Mouse (Mus musculus) urinary bladder, adult 18-20 months (tissue): ENCODE data around the gene Vmn1r201.

Experiments
- DNase-seq, 2 experiments: peaks; one replicate each; pipeline ENCODE4 v3.0.0; 2022; ENCODE audit warnings: low spot score in 2 of 2, mixed read lengths in 2 of 2

Gene Vmn1r201

DNA sequence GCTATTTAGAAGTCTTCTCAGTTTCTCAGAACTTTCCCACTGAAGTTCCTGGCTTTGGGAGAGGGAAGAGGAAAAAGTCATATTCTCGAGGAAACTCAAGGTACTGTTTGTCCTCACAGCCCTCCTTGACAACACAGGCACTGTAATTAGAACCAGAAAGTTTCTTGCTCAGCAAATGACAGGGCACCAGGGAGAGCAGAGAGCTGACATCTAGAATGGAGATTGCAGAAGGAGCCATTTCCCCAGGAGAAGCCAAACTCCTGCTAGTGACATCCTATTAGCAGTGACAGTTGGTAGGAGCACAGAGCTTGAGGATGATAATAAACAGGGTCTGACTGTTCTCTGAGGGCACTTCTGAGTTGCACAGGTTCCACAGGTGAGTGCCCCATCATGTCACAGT is at the start of gene Vmn1r201:
Gene Vmn1r201 (plus strand): TSS at position 301 of the 400 bp plus-strand sequence.
- no peak for DNase-seq

DNA sequence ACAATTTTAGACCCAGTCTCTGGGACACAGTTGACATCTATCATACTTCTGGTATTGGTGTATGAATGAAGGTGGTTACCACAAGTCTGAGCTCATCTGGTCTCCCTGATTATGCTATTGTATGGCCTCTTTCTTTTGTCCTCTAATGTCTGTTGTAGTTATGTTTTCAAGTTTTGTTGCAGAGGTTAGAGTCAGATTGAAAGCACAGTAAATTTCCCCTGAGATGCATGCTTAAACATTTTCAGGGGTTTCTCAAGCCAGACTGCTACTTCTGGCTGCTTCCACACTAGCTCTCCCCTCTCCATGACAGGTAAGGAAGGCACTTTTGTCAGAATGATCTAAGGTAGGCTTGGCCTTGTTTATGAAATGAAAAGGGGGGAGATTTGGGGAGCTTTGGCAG is 16.6 kb upstream of the Vmn1r201 start:
- DNase-seq: no peak

DNA sequence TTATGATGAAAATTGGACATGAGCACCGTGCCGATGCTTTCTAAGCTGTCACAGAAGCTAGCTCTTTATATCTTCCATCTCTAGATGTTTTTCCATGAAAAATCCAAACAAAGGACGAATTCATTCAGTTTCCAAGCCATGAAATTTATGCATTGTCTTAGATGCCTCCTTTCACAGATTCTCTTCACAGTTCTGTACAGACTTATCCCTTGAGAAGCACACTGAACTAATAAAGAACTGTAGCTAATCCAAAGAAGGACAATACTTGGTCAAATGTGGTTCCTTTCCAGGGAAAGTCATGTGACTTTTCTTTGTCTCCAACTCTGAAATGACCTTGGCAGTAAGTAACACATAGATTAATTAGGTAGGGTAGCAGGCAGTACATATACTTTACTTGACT is 30.7 kb downstream of the Vmn1r201 start:
- no peak for DNase-seq

DNA sequence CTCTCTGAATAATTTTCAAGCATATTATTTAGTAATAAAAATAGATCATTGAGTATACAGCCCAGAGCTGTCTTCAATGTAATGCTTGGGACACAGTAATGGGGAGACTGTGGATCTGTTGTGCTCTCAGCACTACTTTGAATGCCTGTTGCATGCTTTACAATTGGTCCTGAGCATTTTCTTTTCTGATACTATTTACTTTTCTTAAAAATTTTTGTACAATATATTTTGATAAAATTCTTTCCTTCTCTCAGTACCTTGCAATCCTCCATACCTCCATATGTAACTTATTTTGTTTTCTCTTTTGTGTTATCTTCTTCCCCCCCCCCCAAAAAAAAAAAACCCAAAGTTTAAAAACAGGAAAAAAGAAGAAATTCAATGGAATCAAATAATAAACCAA is 33.6 kb downstream of the Vmn1r201 start, which contains the start of gene Vmn1r202:
Gene Vmn1r202 (minus strand): TSS at position 101 of the 400 bp plus-strand sequence.
- DNase-seq: no peak

DNA sequence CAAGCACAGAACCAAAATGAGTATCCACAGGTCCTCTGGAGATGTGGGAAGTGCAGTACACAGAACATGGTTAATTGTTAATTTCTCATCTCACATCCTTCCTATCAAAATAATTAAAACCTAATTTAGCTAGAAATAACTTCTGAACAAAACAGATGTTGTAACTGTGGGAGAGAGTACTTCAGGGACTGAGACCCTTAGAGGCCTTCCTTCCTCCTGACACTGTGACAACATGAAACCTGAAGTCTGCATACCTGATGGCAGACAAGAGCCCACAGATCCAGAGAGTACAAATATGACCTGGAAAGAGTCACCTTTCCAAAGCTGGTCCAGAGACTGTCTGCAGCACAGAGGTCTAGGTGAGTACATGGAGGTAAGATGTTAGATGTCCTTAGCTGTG is 46.1 kb downstream of the Vmn1r201 start, which contains the start of gene Vmn1r203:
Gene Vmn1r203 (plus strand): TSS at position 301 of the 400 bp plus-strand sequence.
- DNase-seq: no peak
